Mouse (Mus musculus): ENCODE results near the gene Olfr1323. TPM values are rescaled to one million over a fixed set of nuclear protein-coding genes. Genes with fewer than 3 reads are reported as not detected.

Olfr1323 gene
- polyA plus RNA-seq (2012): not detected in 2 replicates

DNA sequence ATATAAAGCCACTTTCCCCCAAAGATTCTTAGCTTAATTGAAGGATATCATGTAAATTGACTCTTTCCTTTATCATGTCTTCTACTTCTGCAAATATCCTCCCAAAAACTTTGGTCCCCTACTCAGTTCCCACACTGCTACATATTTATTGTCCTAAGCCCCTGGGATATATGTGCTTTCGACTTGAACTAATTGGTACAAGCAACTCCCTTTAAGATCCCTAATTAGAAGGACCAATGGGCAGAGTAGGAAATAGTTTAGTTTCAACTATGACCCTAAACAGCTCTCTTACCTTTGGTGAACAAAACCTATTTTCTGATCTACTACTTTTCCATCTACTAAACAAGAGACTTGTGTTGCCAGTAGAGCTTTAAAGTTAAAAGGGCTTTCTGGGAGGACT, at the start of gene Olfr1323:
Olfr1323 (minus strand) TSS at position 101 of the 400 bp plus-strand sequence.
- no peaks in the 10 kb centered on the region for H3K27me3 ChIP-seq (ENCODE audit: control insufficient read depth)
- no peaks in the 10 kb centered on the region for H3K9me3 ChIP-seq (ENCODE audit: control insufficient read depth, low read length)
- TF ChIP-seq GATA1 (IDR thresholded peaks at IDR 0.05; ENCODE audit: low read length) (no peak), TAL1 (IDR thresholded peaks at IDR 0.05; ENCODE audit: low read length) (no peak)
- H3K36me3 ChIP-seq (ENCODE audit: control insufficient read depth): no peaks in the 10 kb centered on the region
- no peaks in the 10 kb centered on the region for H3K4me1 ChIP-seq (ENCODE audit: control insufficient read depth)
- no peak within 1 kb of the TSS for H3K4me3 ChIP-seq (replicated peaks)

DNA sequence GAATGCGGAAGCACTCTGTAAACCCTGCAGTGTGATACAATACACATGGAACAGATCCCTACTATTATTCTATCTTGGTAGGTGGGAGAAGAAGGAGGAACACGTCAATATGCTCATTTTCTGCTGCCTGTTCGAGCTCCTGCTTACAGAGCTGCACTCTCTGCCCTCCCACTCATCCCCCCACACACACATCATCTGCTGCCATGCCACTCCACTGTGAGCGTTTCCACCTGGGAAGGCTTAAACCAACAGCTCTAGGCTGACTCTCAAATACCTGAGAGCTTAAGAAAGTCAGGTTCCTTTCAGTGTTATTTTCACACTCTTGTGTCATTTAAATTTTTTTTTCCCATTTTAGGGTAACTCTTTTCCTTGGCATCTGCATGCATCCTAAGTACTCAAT, 6.9 kb downstream of the Olfr1323 start:
- H3K4me1 ChIP-seq (ENCODE audit: control insufficient read depth): no peaks in the 10 kb centered on the region
- no peak overlapping the region for H3K4me3 ChIP-seq (replicated peaks)
- no peaks in the 10 kb centered on the region for H3K27me3 ChIP-seq (ENCODE audit: control insufficient read depth)
- TF ChIP-seq TAL1 (IDR thresholded peaks at IDR 0.05; ENCODE audit: low read length) (no peak), GATA1 (IDR thresholded peaks at IDR 0.05; ENCODE audit: low read length) (no peak)
- 0 out of 2 replicates have a peak, but pooled peaks cover 6% of the 10 kb centered on the region for H3K9me3 ChIP-seq (ENCODE audit: control insufficient read depth, low read length)
- no peaks in the 10 kb centered on the region for H3K36me3 ChIP-seq (ENCODE audit: control insufficient read depth)

Other genes starting within 250 kb of the Olfr1323 start
- gene Igsf1, start 221.6 kb downstream of the Olfr1323 start, polyA plus RNA-seq (2012): not detected in 2 replicates
- gene Olfr1322, start 127.9 kb downstream of the Olfr1323 start, polyA plus RNA-seq (2012): not detected in 2 replicates